Mouse (Mus musculus) limb, embryonic 14.5 days (tissue): ENCODE data around the gene Trdn. TPM values are rescaled to one million over a fixed set of nuclear protein-coding genes. Genes with fewer than 3 reads are reported as not detected.

Experiments used
- ATAC-seq: fragments of 200-750 bp; cut with Nextera tagmentation; 2 replicates; pipeline ENCODE4 v1.8.0; 2017; ENCODE audit warnings: low read depth, moderate number of reproducible peaks, moderate TSS enrichment; ENCODE audit not compliant: low FRiP score
- DNase-seq: peaks from one replicate; pipeline ENCODE4 v3.0.0-alpha.2; 2015; ENCODE audit warnings: low spot score
- H3K27ac ChIP-seq: fragments of 300-500 bp; sonication (generic); replicated peaks from 2 replicates; pipeline ENCODE4 v1.5.1; 2014; ENCODE audit warnings: low read depth, mild to moderate bottlenecking, low read length, moderate library complexity, mixed read lengths
- H3K27me3 ChIP-seq: fragments of 300-500 bp; sonication (generic); 2 replicates; pipeline ENCODE4 v1.6.1; 2014; ENCODE audit warnings: low read length, mixed read lengths; ENCODE audit not compliant: control insufficient read depth, insufficient read depth
- H3K36me3 ChIP-seq: fragments of 300-500 bp; sonication (generic); 2 replicates; pipeline ENCODE4 v1.6.1; 2014; ENCODE audit warnings: mild to moderate bottlenecking, low read length, moderate library complexity, mixed read lengths; ENCODE audit not compliant: control insufficient read depth, insufficient read depth
- H3K4me1 ChIP-seq: fragments of 300-500 bp; sonication (generic); 2 replicates; pipeline ENCODE4 v1.6.1; 2014; ENCODE audit warnings: antibody characterized with exemption, low read length, mixed read lengths; ENCODE audit not compliant: control insufficient read depth, insufficient read depth
- H3K4me2 ChIP-seq: fragments of 300-500 bp; sonication (generic); replicated peaks from 2 replicates; pipeline ENCODE4 v1.6.1; 2014; ENCODE audit warnings: low read depth, mild to moderate bottlenecking, low read length, moderate library complexity; ENCODE audit not compliant: severe bottlenecking
- H3K4me3 ChIP-seq: fragments of 300-500 bp; sonication (generic); replicated peaks from 2 replicates; pipeline ENCODE4 v1.5.1; 2014; ENCODE audit warnings: low read length
- H3K9ac ChIP-seq: fragments of 300-500 bp; sonication (generic); 2 replicates; pipeline ENCODE4 v1.6.1; 2014; ENCODE audit warnings: mild to moderate bottlenecking, low read depth, low read length, moderate library complexity; ENCODE audit not compliant: severe bottlenecking
- H3K9me3 ChIP-seq: fragments of 300-500 bp; sonication (generic); 2 replicates; pipeline ENCODE4 v1.6.1; 2016; ENCODE audit warnings: low read length; ENCODE audit not compliant: control insufficient read depth
- POLR2A ChIP-seq: fragments of 200-500 bp; IDR thresholded peaks from 2 replicates; pipeline ENCODE4 v1.8.0; 2012; ENCODE audit warnings: inconsistent platforms, mild to moderate bottlenecking, moderate library complexity, borderline replicate concordance; ENCODE audit not compliant: insufficient read depth, insufficient read length; ENCODE audit errors: extremely low read depth
- WGBS: fragments of 180-500 bp; shearing (Covaris S2); extraction: QIAGEN DNeasy Blood & Tissue Kit; methylation state at CpG from one replicate; pipeline ENCODE4 v1.1.7; 2014; 5-methylcytosine and 5-hydroxymethylcytosine counted together
- polyA plus RNA-seq, 2 experiments: library from polyadenylated mRNA; depleted of rRNA in 1 of 2; stranded (reverse) in 1 of 2; unstranded in 1 of 2; fragments of >200 nt; fragmentation: Nextera tagmentation in 1 of 2; extraction: Ambion mirVana in 1 of 2; gene quantifications; 2 replicates each; pipeline versions ENCODE4 v1.2.1 to v1.2.3; 2012 to 2014

Trdn gene
- polyA plus RNA-seq, 2 experiments: 2.4 to 17.7 TPM

DNA sequence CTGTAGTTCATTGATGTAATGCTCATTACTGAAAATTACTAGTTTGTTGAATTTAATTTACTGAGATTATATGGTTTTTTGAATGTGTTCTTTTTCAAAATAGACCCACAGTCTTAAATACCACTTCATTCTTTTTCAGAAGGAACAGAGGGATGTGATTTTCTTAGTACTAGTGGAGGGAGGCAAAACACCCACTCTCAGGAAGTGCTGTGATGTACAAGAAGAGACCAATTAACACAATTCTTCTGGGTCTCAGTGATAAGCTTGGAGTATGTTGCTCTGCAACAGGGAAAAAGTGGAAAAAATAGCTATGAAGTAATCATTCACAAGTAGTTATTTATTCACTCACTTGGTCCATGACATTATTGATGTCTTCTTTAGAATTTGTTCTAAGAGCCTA is 286.2 kb downstream of the Trdn start:
- Histone ChIP-seq H3K36me3 (no peaks in the 10 kb centered on the region), H3K27me3 (no peaks in the 10 kb centered on the region), H3K4me2 (no peak overlapping the region), H3K9me3 (no peaks in the 10 kb centered on the region), H3K4me1 (no peaks in the 10 kb centered on the region), H3K27ac (no peak overlapping the region), H3K4me3 (no peak overlapping the region), H3K9ac (no peak overlapping the region)
- no peak for DNase-seq
- TF ChIP-seq POLR2A: no peak
- no peak for ATAC-seq

DNA sequence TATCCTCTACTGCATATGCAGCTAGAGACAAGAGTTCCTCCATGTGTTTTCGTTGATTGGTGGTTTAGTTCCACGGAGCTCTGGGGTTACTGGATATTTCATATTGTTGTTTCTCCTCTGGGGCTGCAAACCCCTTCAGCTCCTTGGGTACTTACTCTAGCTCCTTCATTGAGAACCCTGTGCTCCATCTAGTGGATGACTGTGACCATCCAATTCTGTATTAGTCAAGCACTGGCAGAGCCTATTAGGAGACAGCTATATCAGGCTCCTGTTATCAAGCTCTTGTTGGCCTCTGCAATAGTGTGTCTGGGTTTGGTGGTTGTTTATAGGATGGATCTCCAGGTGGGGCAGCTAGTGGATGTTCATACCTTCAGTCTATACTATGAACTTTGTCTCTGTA is 290.2 kb downstream of the Trdn start:
- Histone ChIP-seq H3K27me3 (no peaks in the 10 kb centered on the region), H3K9me3 (no peaks in the 10 kb centered on the region), H3K9ac (no peak overlapping the region), H3K4me1 (no peaks in the 10 kb centered on the region), H3K27ac (no peak overlapping the region), H3K4me2 (no peak overlapping the region), H3K36me3 (no peaks in the 10 kb centered on the region), H3K4me3 (no peak overlapping the region)
- TF ChIP-seq POLR2A: no peak
- no peak for DNase-seq
- no peak for ATAC-seq
- 77% methylated on average over 2 of the region's 2 CpGs for whole genome bisulfite sequencing

DNA sequence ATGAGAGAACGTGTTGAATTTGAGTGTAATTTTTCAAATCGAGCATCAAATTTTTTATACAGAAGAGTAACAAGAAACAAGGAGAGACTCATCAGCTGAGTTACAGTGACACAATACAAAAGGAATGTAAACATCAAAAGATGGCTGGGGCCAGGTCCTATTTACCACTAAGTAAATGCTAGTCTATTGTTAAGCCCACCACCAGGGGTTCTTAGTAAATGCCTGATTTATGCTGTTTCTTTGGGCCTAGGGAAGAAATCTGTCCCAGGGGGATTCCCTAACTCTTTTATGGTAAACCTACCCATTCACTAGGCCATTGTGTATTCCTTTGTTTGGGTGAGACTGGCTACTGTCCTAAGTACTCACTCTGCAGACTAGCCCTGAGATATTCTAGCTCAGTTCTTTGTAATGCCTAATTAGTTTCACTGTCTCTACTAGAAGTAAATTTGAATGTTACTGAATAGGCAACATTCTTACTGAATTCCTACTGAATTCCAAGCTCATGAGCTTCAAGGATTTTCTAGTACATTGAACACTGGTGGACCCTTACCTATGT is 295.2 kb downstream of the Trdn start:
- no peaks in the 10 kb centered on the region for H3K9me3 ChIP-seq
- 91% methylated on average over 2 of the region's 2 CpGs for WGBS
- no peak overlapping the region for H3K4me3 ChIP-seq
- H3K4me2 ChIP-seq: no peak overlapping the region
- TF ChIP-seq POLR2A: no peak
- no peak overlapping the region for H3K27ac ChIP-seq
- H3K4me1 ChIP-seq: no peaks in the 10 kb centered on the region
- ATAC-seq: no peak
- H3K9ac ChIP-seq: no peak overlapping the region
- H3K27me3 ChIP-seq: no peaks in the 10 kb centered on the region
- no peak for DNase-seq
- H3K36me3 ChIP-seq: no peaks in the 10 kb centered on the region

Other genes starting within 250 kb of the Trdn start
- 0.41 and 0.43 TPM in 2 replicates for gene Nkain2, start 190.1 kb upstream of the Trdn start, polyA plus RNA-seq (2012; rRNA removed)
- gene Nkain2, start 190.1 kb upstream of the Trdn start, polyA plus RNA-seq (2014; fragmentation: Nextera tagmentation; extraction: Ambion mirVana): 0.55 and 1.1 TPM in 2 replicates